Mouse (Mus musculus): ENCODE measurements at regions not wholly inside any gene's neighbourhood (a gene's known extent, or its start where the extent isn't known, plus 50 kb on each side); places are given as distances from the start of the nearest gene placed in this dataset.
A peak's percentile ranks its signal among the peaks of the same experiment; 100 is the strongest.

GRCm38 (mm10) chr5:64709146-64709545 is 94.0 kb upstream of the Klf3 start:
- Histone ChIP-seq H3K36me3 (ENCODE audit: control insufficient read depth, insufficient read depth, low read length) (no peaks in the 10 kb centered on the region), H3K27me3 (ENCODE audit: control insufficient read depth, insufficient read depth, low read length) (no peaks in the 10 kb centered on the region), H3K27ac (replicated peaks; ENCODE audit: low read depth, low read length) (no peak overlapping the region), H3K9me3 (ENCODE audit: control insufficient read depth, low read length) (no peaks in the 10 kb centered on the region), H3K4me2 (ENCODE audit: low read length) (no peak overlapping the region), H3K4me3 (replicated peaks; ENCODE audit: low read depth, low read length) (no peak overlapping the region), H3K9ac (replicated peaks; ENCODE audit: low read length) (no peak overlapping the region), H3K4me1 (ENCODE audit: control insufficient read depth, insufficient read depth, low read length) (no peaks in the 10 kb centered on the region)
- DNase-seq (no peak), ATAC-seq (ENCODE audit: low FRiP score, low TSS enrichment) (no peak)
- whole genome bisulfite sequencing: 17% methylated on average over 4 of the region's 4 CpGs

DNA sequence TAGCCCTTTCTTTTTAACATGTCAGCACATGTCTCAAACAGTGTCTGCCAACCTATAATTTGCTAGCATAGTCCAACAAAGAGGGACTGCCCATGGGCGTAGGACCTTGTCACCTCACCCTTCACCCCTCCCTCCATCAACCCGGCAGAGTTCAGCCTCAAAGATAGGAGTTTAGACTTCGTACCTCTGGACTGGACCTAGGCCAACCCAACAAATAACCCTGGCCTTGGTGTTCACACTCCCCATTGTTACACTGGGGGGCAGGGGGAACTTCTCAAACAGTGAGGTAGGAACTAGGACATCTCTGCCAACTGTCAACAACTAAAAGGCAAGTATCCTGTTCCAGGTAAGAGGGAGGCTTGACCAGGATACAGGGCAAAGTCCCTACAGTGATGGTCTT is 93.0 kb upstream of the Klf3 start:
- Histone ChIP-seq H3K27me3 (ENCODE audit: control insufficient read depth, insufficient read depth, low read length) (no peaks in the 10 kb centered on the region), H3K4me2 (ENCODE audit: low read length) (no peak overlapping the region), H3K4me3 (replicated peaks; ENCODE audit: low read depth, low read length) (no peak overlapping the region), H3K9ac (replicated peaks; ENCODE audit: low read length) (no peak overlapping the region), H3K36me3 (ENCODE audit: control insufficient read depth, insufficient read depth, low read length) (no peaks in the 10 kb centered on the region), H3K9me3 (ENCODE audit: control insufficient read depth, low read length) (no peaks in the 10 kb centered on the region), H3K4me1 (ENCODE audit: control insufficient read depth, insufficient read depth, low read length) (no peaks in the 10 kb centered on the region), H3K27ac (replicated peaks; ENCODE audit: low read depth, low read length) (no peak overlapping the region)
- ATAC-seq (ENCODE audit: low FRiP score, low TSS enrichment) (no peak), DNase-seq (no peak)
- 83% methylated on average over 3 of the region's 3 CpGs for WGBS

- DNase-seq (no peak), ATAC-seq (ENCODE audit: low FRiP score, low TSS enrichment) (no peak)
- Histone ChIP-seq H3K27me3 (ENCODE audit: control insufficient read depth, insufficient read depth, low read length) (no peaks in the 10 kb centered on the region), H3K4me3 (replicated peaks; ENCODE audit: low read depth, low read length) (no peak overlapping the region), H3K36me3 (ENCODE audit: control insufficient read depth, insufficient read depth, low read length) (no peaks in the 10 kb centered on the region), H3K4me2 (ENCODE audit: low read length) (no peak overlapping the region), H3K9me3 (ENCODE audit: control insufficient read depth, low read length) (no peaks in the 10 kb centered on the region), H3K4me1 (ENCODE audit: control insufficient read depth, insufficient read depth, low read length) (no peaks in the 10 kb centered on the region), H3K27ac (replicated peaks; ENCODE audit: low read depth, low read length) (no peak overlapping the region), H3K9ac (replicated peaks; ENCODE audit: low read length) (no peak overlapping the region)
- 96% methylated on average over 4 of the region's 4 CpGs for WGBS
Observed at GRCm38 (mm10) chr5:64710968-64711367, 92.2 kb upstream of the Klf3 start.

GRCm38 (mm10) chr5:64714221-64714653 is 89.0 kb upstream of the Klf3 start:
- H3K27ac ChIP-seq (replicated peaks; ENCODE audit: low read depth, low read length): peak overlapping the region; percentile 41; the same call in 1 of the 2 replicates
- no peak overlapping the region for H3K4me3 ChIP-seq (replicated peaks; ENCODE audit: low read depth, low read length)
- H3K4me2 ChIP-seq (ENCODE audit: low read length): no peak overlapping the region
- 8% methylated on average over 10 of the region's 10 CpGs for WGBS
- H3K4me1 ChIP-seq (ENCODE audit: control insufficient read depth, insufficient read depth, low read length): no peaks in the 10 kb centered on the region
- no peaks in the 10 kb centered on the region for H3K27me3 ChIP-seq (ENCODE audit: control insufficient read depth, insufficient read depth, low read length)
- DNase-seq (peak; percentile 37), ATAC-seq (ENCODE audit: low FRiP score, low TSS enrichment) (peak; percentile 71)
- no peaks in the 10 kb centered on the region for H3K36me3 ChIP-seq (ENCODE audit: control insufficient read depth, insufficient read depth, low read length)
- H3K9me3 ChIP-seq (ENCODE audit: control insufficient read depth, low read length): no peaks in the 10 kb centered on the region
- H3K9ac ChIP-seq (replicated peaks; ENCODE audit: low read length): no peak overlapping the region

DNA sequence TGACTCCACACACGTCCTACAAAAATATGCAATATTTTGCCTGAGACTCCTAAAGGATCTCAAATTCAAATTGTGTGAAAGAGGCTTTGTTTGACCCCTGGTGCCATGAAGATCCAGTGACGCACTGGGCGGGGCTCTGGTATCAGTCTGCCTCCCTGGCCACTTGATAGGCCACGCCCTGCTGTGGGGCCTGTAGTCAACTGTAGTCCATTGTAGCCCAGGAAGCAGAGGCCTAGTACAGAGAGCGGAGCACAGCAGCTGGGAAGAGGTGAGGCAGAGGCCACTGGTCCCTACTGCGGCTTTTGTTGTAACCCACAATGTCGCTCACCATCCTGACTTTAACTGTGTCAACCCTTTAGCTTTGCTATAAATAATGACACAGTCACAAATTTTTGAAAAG is 88.5 kb upstream of the Klf3 start:
- Histone ChIP-seq H3K9me3 (ENCODE audit: control insufficient read depth, low read length) (no peaks in the 10 kb centered on the region), H3K36me3 (ENCODE audit: control insufficient read depth, insufficient read depth, low read length) (no peaks in the 10 kb centered on the region), H3K4me3 (replicated peaks; ENCODE audit: low read depth, low read length) (no peak overlapping the region), H3K27me3 (ENCODE audit: control insufficient read depth, insufficient read depth, low read length) (no peaks in the 10 kb centered on the region), H3K4me2 (ENCODE audit: low read length) (no peak overlapping the region), H3K4me1 (ENCODE audit: control insufficient read depth, insufficient read depth, low read length) (no peaks in the 10 kb centered on the region), H3K9ac (replicated peaks; ENCODE audit: low read length) (no peak overlapping the region), H3K27ac (replicated peaks; ENCODE audit: low read depth, low read length) (no peak overlapping the region)
- 37% methylated on average over 7 of the region's 7 CpGs for WGBS
- peak; percentile 68; the same call in 1 of the 2 replicates for ATAC-seq (ENCODE audit: low FRiP score, low TSS enrichment)
- peak; percentile 47 for DNase-seq

GRCm38 (mm10) chr5:64716551-64716950 is 86.6 kb upstream of the Klf3 start:
- ATAC-seq (ENCODE audit: low FRiP score, low TSS enrichment): no peak
- no peaks in the 10 kb centered on the region for H3K27me3 ChIP-seq (ENCODE audit: control insufficient read depth, insufficient read depth, low read length)
- H3K4me2 ChIP-seq (ENCODE audit: low read length): no peak overlapping the region
- H3K36me3 ChIP-seq (ENCODE audit: control insufficient read depth, insufficient read depth, low read length): no peaks in the 10 kb centered on the region
- H3K4me1 ChIP-seq (ENCODE audit: control insufficient read depth, insufficient read depth, low read length): no peaks in the 10 kb centered on the region
- no peak overlapping the region for H3K27ac ChIP-seq (replicated peaks; ENCODE audit: low read depth, low read length)
- no peak overlapping the region for H3K9ac ChIP-seq (replicated peaks; ENCODE audit: low read length)
- DNase-seq: no peak
- 91% methylated on average over 4 of the region's 4 CpGs for WGBS
- H3K4me3 ChIP-seq (replicated peaks; ENCODE audit: low read depth, low read length): no peak overlapping the region
- no peaks in the 10 kb centered on the region for H3K9me3 ChIP-seq (ENCODE audit: control insufficient read depth, low read length)

DNA sequence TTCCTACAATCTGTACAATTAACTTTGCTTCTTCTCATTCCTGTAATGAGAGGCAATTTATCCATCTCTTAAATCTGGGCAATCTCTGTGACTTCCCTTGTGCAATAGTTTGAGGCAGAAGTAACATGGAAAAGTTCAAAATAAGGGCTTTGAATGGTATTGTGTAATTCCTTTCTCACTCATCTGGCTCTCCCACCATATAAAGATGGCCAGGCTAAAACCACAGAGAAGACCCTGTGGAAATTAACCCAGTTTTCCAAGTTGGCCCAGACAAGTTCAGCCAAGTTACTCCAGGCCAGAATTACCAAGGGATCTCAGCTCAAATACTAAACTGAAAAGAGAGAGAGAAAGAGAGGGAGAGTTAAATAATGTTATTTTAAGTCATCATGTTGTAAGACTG is 81.0 kb upstream of the Klf3 start:
- H3K36me3 ChIP-seq (ENCODE audit: control insufficient read depth, insufficient read depth, low read length): no peaks in the 10 kb centered on the region
- H3K9me3 ChIP-seq (ENCODE audit: control insufficient read depth, low read length): no peaks in the 10 kb centered on the region; the same call in 1 of the 2 replicates
- no peak overlapping the region for H3K4me2 ChIP-seq (ENCODE audit: low read length)
- H3K4me1 ChIP-seq (ENCODE audit: control insufficient read depth, insufficient read depth, low read length): no peaks in the 10 kb centered on the region
- no peak overlapping the region for H3K9ac ChIP-seq (replicated peaks; ENCODE audit: low read length)
- H3K27ac ChIP-seq (replicated peaks; ENCODE audit: low read depth, low read length): no peak overlapping the region
- no peaks in the 10 kb centered on the region for H3K27me3 ChIP-seq (ENCODE audit: control insufficient read depth, insufficient read depth, low read length)
- ATAC-seq (ENCODE audit: low FRiP score, low TSS enrichment) (no peak), DNase-seq (no peak)
- H3K4me3 ChIP-seq (replicated peaks; ENCODE audit: low read depth, low read length): no peak overlapping the region

GRCm38 (mm10) chr5:64727847-64728246 is 75.3 kb upstream of the Klf3 start:
- H3K4me3 ChIP-seq (replicated peaks; ENCODE audit: low read depth, low read length): no peak overlapping the region
- H3K36me3 ChIP-seq (ENCODE audit: control insufficient read depth, insufficient read depth, low read length): no peaks in the 10 kb centered on the region
- H3K27me3 ChIP-seq (ENCODE audit: control insufficient read depth, insufficient read depth, low read length): no peaks in the 10 kb centered on the region
- WGBS: 83% methylated on average over 2 of the region's 2 CpGs
- ATAC-seq (ENCODE audit: low FRiP score, low TSS enrichment): no peak
- H3K4me2 ChIP-seq (ENCODE audit: low read length): no peak overlapping the region
- H3K27ac ChIP-seq (replicated peaks; ENCODE audit: low read depth, low read length): no peak overlapping the region
- no peaks in the 10 kb centered on the region; the same call in 1 of the 2 replicates for H3K9me3 ChIP-seq (ENCODE audit: control insufficient read depth, low read length)
- no peaks in the 10 kb centered on the region for H3K4me1 ChIP-seq (ENCODE audit: control insufficient read depth, insufficient read depth, low read length)
- no peak overlapping the region for H3K9ac ChIP-seq (replicated peaks; ENCODE audit: low read length)
- DNase-seq: no peak

DNA sequence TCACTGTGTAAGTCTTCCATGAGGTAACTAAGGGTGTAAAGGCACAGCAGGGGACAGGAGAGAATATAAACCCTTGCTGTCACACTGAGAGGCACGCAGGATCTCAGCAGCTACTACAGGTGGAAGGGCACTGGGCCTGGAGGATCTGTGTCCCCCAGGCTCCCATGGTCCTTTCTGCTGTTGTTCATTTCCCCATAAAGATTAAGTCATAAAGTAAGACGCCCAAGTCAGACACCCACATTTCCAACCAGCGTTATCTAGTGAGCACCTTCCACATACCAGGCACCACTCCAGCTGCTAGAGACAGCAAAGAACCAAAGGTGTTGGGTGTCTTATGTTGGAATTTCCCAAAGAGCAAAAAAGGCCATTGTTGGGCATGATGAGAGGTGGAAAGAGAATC is 70.8 kb upstream of the Klf3 start:
- H3K27me3 ChIP-seq (ENCODE audit: control insufficient read depth, insufficient read depth, low read length): 0 out of 2 replicates have a peak, but pooled peaks cover 1% of the 10 kb centered on the region
- H3K4me1 ChIP-seq (ENCODE audit: control insufficient read depth, insufficient read depth, low read length): no peaks in the 10 kb centered on the region
- H3K27ac ChIP-seq (replicated peaks; ENCODE audit: low read depth, low read length): no peak overlapping the region
- H3K36me3 ChIP-seq (ENCODE audit: control insufficient read depth, insufficient read depth, low read length): no peaks in the 10 kb centered on the region
- no peak for ATAC-seq (ENCODE audit: low FRiP score, low TSS enrichment)
- no peak overlapping the region for H3K4me2 ChIP-seq (ENCODE audit: low read length)
- H3K9me3 ChIP-seq (ENCODE audit: control insufficient read depth, low read length): no peaks in the 10 kb centered on the region
- no peak overlapping the region for H3K9ac ChIP-seq (replicated peaks; ENCODE audit: low read length)
- no peak overlapping the region for H3K4me3 ChIP-seq (replicated peaks; ENCODE audit: low read depth, low read length)
- 83% methylated on average over 3 of the region's 3 CpGs for WGBS
- DNase-seq: no peak

Measured in midbrain, embryonic 14.5 days (tissue).